Mouse (Mus musculus) neural tube, embryonic 13.5 days (tissue): ENCODE data around the gene Zswim7. TPM values are rescaled to one million over a fixed set of nuclear protein-coding genes. Genes with fewer than 3 reads are reported as not detected.

Experiments
- polyA plus RNA-seq: library from polyadenylated mRNA; unstranded; fragments of >200 nt; fragmentation: Nextera tagmentation; extraction: Ambion mirVana; gene quantifications from 2 replicates; pipeline ENCODE4 v1.2.1, GENCODE M21; 2015

Gene Zswim7
- polyA plus RNA-seq, 1 experiment from 2014 or later, result 18.0 TPM

Other genes starting within 250 kb of the Zswim7 start
- 5.9 and 6.0 TPM in 2 replicates for gene Adora2b, start 32.4 kb downstream of the Zswim7 start, polyA plus RNA-seq
- 41.1 and 42.7 TPM in 2 replicates for gene Ttc19, start 98 bp upstream of the Zswim7 start, polyA plus RNA-seq
- 7.7 and 9.5 TPM in 2 replicates for gene Pigl, start 177.1 kb upstream of the Zswim7 start, polyA plus RNA-seq
- 185 and 190 TPM in 2 replicates for gene Ncor1, start 177.2 kb upstream of the Zswim7 start, polyA plus RNA-seq